ENCODE assay signal across 8 mouse cellular contexts in the genomic region with DNA sequence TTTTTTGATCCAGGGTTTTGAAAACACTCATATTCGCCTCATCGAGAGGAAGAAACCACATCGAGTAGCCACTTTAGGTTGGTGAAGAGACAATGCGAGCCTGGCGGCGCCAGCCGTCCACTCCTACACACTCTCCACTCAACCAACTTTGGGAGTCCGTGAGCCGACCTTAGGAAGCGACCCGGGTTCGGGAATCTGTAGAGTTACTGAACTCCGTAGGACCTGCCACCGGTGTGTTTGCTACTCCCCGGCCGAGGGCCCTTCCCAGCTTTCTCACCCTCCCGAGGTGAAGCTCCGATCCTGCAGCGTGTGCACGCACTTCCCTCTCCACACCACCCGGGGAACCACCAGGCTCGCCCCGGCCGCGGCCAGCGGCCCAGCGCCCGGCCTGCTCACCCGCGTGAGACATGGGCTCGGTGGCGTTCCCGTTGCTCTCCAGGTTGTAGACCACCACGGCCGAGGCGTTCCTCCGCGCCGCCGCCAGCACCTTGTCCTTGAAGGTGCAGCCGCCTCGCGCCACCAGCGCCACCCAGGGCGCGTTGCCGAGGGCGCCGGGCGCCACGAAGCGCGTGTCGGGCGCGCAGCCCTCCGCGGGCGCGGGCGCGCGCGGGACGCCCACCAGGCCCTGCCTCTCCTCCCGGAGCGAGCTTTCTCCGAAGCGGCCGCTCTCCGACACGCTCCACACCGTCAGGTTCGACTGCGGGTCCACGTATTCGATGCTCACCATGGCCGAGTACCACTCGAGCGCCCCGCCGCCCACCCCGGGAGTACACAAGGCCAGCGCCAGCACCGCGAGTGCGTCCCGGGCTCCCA. TPM values are rescaled to one million over a fixed set of nuclear protein-coding genes. Genes with fewer than 3 reads are reported as not detected.
DNase-seq lines count a peak whose midpoint lies in the region; ATAC-seq and TF ChIP-seq lines count a peak whose summit lies in the region.

No protein-coding gene starts in this region.

- H3K36me3 ChIP-seq in C2C12 (ENCODE audit: control insufficient read depth, insufficient read depth): no peaks in the 10 kb centered on the region
- peaks cover 6% of the 10 kb centered on the region for H3K36me3 ChIP-seq in erythroblast, embryonic 14.5 days (ENCODE audit: control insufficient read depth)
- no peaks in the 10 kb centered on the region for H3K36me3 ChIP-seq in heart, embryonic 16.5 days (ENCODE audit: control insufficient read depth, insufficient read depth)

- ATAC-seq in heart, embryonic 16.5 days (replicated peaks; ENCODE audit: extremely low read depth, insufficient read depth, low FRiP score): peak; percentile 54

- peaks cover 55% of the 10 kb centered on the region for H3K79me2 ChIP-seq in C2C12 (ENCODE audit: control insufficient read depth, insufficient read depth)

- no peaks in the 10 kb centered on the region for H3K9me3 ChIP-seq in erythroblast, embryonic 14.5 days (ENCODE audit: control insufficient read depth, low read length)
- H3K9me3 ChIP-seq in heart, embryonic 16.5 days (replicated peaks; ENCODE audit: control insufficient read depth, low read length): no peaks in the 10 kb centered on the region

- no peak for TF ChIP-seq CTCF in C2C12 (IDR thresholded peaks at IDR 0.05; ENCODE audit: control insufficient read depth, insufficient read depth, insufficient read length)

- WGBS in heart, embryonic 16.5 days: under 1% methylated on average over 87 of the region's 88 CpGs

- H3K27ac ChIP-seq in heart, embryonic 16.5 days (ENCODE audit: low read length): peak overlapping the region; percentile 97

- peaks cover 43% of the 10 kb centered on the region for H3K79me3 ChIP-seq in C2C12 (ENCODE audit: low read depth)

- H3K27me3 ChIP-seq in C2C12 (ENCODE audit: control insufficient read depth, insufficient read depth, insufficient read length): no peaks in the 10 kb centered on the region
- no peaks in the 10 kb centered on the region; the same call in 1 of the 2 replicates for H3K27me3 ChIP-seq in erythroblast, embryonic 14.5 days (ENCODE audit: control insufficient read depth)
- no peaks in the 10 kb centered on the region for H3K27me3 ChIP-seq in heart, embryonic 16.5 days (ENCODE audit: control insufficient read depth, insufficient read depth, low read length)

- H3K4me3 ChIP-seq in C2C12 (ENCODE audit: insufficient read depth, poor library complexity, severe bottlenecking): peak overlapping the region; percentile 72
- peak overlapping the region; percentile 95 for H3K4me3 ChIP-seq in erythroblast, embryonic 14.5 days (replicated peaks)
- H3K4me3 ChIP-seq in heart, embryonic 16.5 days (ENCODE audit: low read length): peak overlapping the region; percentile 90

- H3K4me1 ChIP-seq in erythroblast, embryonic 14.5 days (ENCODE audit: control insufficient read depth): peaks cover 46% of the 10 kb centered on the region
- peaks cover 22% of the 10 kb centered on the region for H3K4me1 ChIP-seq in heart, embryonic 16.5 days (ENCODE audit: control insufficient read depth, insufficient read depth, low read length)

- H3K4me2 ChIP-seq in heart, embryonic 16.5 days (ENCODE audit: low read depth, low read length): peak overlapping the region; percentile 88

- H3K9ac ChIP-seq in heart, embryonic 16.5 days (ENCODE audit: low read length): peak overlapping the region; percentile 96

- H3ac ChIP-seq in C2C12 (ENCODE audit: control insufficient read depth, insufficient read length, low read depth): peak overlapping the region; percentile 91

- DNase-seq in adrenal gland, adult 2 months: peak; percentile 79
- DNase-seq in kidney, postnatal 25 days: peak; percentile 47 to 72
- peak; percentile 63 for DNase-seq in lung, postnatal 10 days
- peak; percentile 47 for DNase-seq in ovary, postnatal 14 days (ENCODE audit: low spot score)
- DNase-seq in thymus, postnatal 25 days: peak; percentile 77

TF ChIP-seq in C2C12, 6 proteins besides CTCF, POLR2A, EP300 and RAD21:
- TF ChIP-seq MYOD1 (IDR thresholded peaks at IDR 0.05; ENCODE audit: control insufficient read depth, insufficient read length, low read depth): no peak
- TF ChIP-seq MYOG (IDR thresholded peaks at IDR 0.05; ENCODE audit: control insufficient read depth, extremely low read depth, insufficient read length): no peak
- TF ChIP-seq MAX (IDR thresholded peaks at IDR 0.05): no peak
- TF ChIP-seq USF1 (IDR thresholded peaks at IDR 0.05; ENCODE audit: low read depth): no peak
- TF ChIP-seq CEBPB (IDR thresholded peaks at IDR 0.05; ENCODE audit: low read depth): no peak
- no peak for TF ChIP-seq FOSL1 (IDR thresholded peaks at IDR 0.05; ENCODE audit: insufficient read depth, low read length, poor library complexity, severe bottlenecking)

RNA-seq across cellular contexts. Expression of gene Rnf149, which starts 0.6 kb away (rescaled TPM):
- 23.0 TPM for polyA plus RNA-seq in C2C12 (2012; fragmentation: generic; extraction: Trizol)
- 10 to 100 TPM; 39.1 to 42.5 TPM for total RNA-seq in adrenal gland, adult 2 months (2021)
- 30.0 and 66.9 TPM in 2 replicates for polyA plus RNA-seq in adrenal gland, adult 2 months (2012; rRNA removed)
- 0.67 and 1.2 TPM in 2 replicates for polyA plus RNA-seq in erythroblast, embryonic 14.5 days (2012)
- polyA plus RNA-seq in heart, embryonic 16.5 days (2015; fragmentation: Nextera tagmentation; extraction: Ambion mirVana): 13.9 and 14.0 TPM in 2 replicates

RNA-seq across cellular contexts. Expression of gene Cnot11, which starts 41.8 kb away (rescaled TPM):
- 20.4 TPM for polyA plus RNA-seq in C2C12 (2012; fragmentation: generic; extraction: Trizol)
- 10 to 100 TPM; 18.5 to 23.2 TPM for total RNA-seq in adrenal gland, adult 2 months (2021)
- polyA plus RNA-seq in adrenal gland, adult 2 months (2012; rRNA removed): 34.2 and 38.9 TPM in 2 replicates
- 3.5 and 3.7 TPM in 2 replicates for polyA plus RNA-seq in erythroblast, embryonic 14.5 days (2012)
- polyA plus RNA-seq in heart, embryonic 16.5 days (2015; fragmentation: Nextera tagmentation; extraction: Ambion mirVana): 13.2 and 14.6 TPM in 2 replicates

Comparison
In these comparisons a context has a peak if more than half of its experiments do, and no peak if none do; other contexts are left out.
1. Peak in every context shown above with its lines: DNase-seq, ATAC-seq, H3K4me3 ChIP-seq and H3K27ac ChIP-seq.